Mouse (Mus musculus): Measurements from ENCODE around the gene Rab30. TPM values are rescaled to one million over a fixed set of nuclear protein-coding genes. Genes with fewer than 3 reads are reported as not detected.

The Rab30 gene
- total RNA-seq, 2 experiments from 2014 or later = 33.4 to 35.7 TPM

DNA sequence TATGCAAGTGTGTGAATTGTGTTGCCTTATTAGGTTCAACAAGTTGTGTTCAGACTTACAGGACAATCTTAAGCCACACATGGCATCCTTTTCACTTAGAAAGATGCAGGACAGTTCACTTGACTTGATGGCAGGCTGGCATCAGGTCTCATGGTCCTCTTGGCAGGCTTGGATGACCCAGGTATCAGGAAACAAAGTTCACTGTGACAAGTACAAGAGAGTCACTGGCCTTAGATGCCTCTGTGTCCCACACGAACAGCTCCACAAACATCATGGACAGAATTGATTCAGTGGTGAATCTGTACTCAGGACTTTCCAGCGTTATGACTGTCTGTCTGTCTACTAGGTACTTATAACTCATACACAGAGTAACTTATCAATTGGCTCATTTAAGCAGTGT, 93.0 kb downstream of the Rab30 start:
- intact Hi-C loops (cut with DNase I) = loop anchor here (10.0 kb wide), 2 partner anchors 90 to 170 kb away; partner anchors contain the start of genes Pcf11 and Rab30
- DNase-seq = no peak

DNA sequence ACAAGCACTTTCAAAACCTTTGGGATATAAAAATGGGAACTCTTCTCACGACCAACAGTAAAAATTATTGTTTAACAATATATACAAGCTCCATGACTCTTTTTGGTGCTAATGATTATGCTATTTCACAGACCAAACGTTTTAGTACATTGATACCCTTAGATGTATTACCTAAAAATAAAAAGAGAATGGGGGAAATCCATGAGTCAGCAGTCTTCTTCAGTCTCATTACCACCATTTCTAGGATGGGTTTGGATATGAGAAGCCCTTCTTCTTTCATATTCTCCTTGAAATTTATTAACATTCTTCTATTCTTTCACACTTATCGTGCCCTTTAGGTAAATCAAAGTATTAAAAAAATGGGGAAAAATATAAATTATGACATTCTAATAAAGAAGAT, 95.0 kb downstream of the Rab30 start:
- no peak for DNase-seq
- intact Hi-C loops (cut with DNase I) = loop anchor here (10.0 kb wide), 2 partner anchors 92 to 172 kb away; partner anchors contain the start of genes Pcf11 and Rab30

DNA sequence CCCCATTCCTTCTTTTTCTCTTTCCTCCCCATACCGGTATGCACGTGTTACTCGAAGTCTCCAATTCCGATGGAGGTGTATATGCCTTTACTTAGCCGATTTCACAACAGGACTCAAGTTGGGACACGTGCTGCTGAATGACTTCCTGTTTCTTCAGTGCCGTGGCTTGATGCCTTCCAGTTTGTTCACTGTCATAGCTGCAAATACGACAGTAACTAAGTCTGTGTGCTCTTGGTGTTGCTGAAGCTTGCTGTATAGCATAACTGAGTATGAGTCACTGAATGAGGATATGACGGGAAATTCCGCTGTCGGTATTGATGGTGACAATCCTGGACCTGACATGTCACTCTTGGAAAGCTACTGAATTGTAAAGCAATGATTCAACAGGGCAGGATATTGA, 95.8 kb downstream of the Rab30 start:
- DNase-seq = no peak
- intact Hi-C loops (cut with DNase I) = loop anchor here (10.0 kb wide), 2 partner anchors 92 to 172 kb away; partner anchors contain the start of genes Pcf11 and Rab30

DNA sequence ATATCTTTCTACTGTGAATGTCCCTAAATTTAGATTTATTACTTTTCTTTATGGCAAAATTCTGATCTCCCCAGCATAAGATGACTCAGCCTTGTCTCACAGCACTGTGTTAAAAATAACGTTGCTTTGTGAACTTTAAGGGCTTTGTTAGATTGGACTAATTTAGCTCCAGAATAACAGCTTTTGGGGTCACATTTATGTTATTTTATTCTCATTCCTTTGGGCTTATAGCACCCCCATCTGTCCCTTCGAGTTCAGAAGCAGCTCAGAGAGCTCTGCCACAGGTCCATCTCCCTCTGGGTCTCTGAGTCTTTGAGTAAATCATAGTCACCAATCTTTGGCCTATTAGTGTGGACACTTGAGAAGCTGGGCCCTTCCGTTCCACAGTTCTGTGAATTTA, 96.5 kb downstream of the Rab30 start:
- intact Hi-C loops (cut with DNase I) = loop anchor here (10.0 kb wide), 2 partner anchors 93 to 173 kb away; partner anchors contain the start of genes Pcf11 and Rab30

DNA sequence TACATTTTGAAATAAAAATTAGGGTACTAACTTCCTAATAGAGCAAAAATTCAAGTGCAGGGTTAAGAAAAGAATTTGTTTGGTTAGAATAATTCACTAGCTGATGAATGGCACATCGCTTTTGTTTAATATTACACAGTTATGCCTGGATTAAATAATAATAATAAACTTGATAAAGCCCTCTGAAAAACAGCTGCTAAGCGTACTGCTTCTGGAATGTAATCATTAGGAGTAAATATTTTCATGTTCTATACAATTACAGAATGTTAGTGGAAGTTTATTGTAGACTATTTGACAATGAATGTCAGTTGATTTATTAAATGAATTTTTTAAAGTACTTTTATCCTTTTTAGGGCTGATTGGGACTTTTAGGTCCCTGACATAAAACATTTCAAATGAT, 100.9 kb downstream of the Rab30 start:
- DNase-seq = no peak
- intact Hi-C loops (cut with DNase I) = no loop called here

More for the DNA sequence above, 96.5 kb downstream of the Rab30 start:
- no peak for DNase-seq

DNA sequence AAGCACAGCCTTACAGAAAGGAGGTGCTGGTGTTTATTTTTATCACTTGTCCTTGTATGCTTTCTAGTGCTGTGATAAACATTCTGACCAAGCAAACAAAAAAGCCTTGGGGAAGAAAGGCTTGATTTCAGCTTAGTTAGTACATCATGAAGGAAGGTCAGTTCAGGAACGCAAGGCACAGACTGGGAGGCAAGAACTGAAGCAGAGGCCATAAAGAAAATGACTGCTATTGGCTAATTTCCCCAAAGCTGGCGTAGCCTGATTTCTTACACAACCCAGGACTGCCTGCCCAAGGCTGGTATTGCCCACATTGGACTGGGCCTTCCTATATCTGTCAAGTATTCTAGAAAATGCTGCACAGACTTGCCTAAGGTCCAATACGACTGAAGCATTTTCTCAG, 106.8 kb downstream of the Rab30 start:
- intact Hi-C loops (cut with DNase I) = no loop called here

DNA sequence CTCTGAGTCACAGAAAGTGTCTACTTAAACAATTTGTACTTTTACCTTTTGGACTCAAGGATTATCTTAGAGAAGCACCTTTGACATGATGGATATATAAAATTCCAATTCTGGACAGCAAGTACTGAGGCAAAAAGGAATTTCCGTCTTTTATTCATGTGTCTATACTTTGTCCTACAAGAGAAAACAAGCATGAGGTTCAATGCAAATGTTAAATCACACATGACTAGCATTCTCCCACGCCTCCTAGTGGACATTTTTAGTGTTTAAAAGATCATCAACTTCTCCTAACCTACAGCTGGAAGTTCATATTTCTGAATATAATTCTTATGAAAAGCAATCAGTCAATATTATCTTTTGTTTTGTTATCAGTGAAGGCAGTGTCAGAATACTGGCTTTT, 125.1 kb downstream of the Rab30 start:
- no peak for DNase-seq
- intact Hi-C loops (cut with DNase I) = loop anchor here (5.0 to 10.0 kb wide), 4 partner anchors 124 to 762 kb away; partner anchors contain the start of genes Ankrd42 and Rab30

More for the DNA sequence above, 106.8 kb downstream of the Rab30 start:
- DNase-seq = no peak

DNA sequence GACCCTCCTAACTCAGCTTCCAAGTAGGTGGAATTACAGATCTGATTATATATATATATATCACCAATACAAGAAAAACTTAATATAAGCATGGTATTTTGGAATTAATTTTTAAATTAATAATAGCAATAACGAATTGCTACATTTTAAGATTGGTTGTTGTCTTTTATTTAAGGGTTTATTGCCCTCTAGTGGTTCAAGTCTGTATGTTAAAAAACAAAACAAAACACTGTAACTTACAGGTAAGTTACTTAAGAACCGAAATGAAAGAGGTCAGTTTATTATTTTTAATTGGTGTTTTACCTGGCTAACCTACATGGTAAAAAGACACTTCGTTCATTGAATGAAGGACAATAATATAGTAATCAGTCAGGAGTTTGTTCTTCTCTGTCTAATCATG, 128.8 kb downstream of the Rab30 start:
- DNase-seq = no peak
- intact Hi-C loops (cut with DNase I) = loop anchor here (2.0 kb wide), 1 partner anchor 203 kb away; no protein-coding TSS in a partner anchor

DNA sequence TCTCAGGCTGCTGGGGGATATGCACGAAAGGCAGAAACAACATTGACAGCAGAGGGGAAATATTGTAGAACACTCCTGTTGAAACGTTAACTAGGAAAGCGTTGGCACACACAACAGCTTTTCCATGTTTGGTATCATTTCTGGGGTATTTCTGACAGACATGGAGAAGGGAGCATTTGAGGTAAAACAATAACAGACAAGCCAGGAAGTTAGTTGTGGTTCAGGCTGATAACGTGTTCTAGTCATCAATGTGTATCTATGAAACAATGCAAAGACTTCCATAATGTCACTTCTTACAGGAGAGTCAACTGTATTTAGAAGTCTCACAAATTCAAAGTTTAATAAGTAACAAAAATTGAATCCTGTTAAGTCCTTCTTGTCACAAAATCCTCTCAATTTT, 130.2 kb downstream of the Rab30 start:
- intact Hi-C loops (cut with DNase I) = loop anchor here (2.0 kb wide), 1 partner anchor 205 kb away; no protein-coding TSS in a partner anchor
- DNase-seq = no peak

DNA sequence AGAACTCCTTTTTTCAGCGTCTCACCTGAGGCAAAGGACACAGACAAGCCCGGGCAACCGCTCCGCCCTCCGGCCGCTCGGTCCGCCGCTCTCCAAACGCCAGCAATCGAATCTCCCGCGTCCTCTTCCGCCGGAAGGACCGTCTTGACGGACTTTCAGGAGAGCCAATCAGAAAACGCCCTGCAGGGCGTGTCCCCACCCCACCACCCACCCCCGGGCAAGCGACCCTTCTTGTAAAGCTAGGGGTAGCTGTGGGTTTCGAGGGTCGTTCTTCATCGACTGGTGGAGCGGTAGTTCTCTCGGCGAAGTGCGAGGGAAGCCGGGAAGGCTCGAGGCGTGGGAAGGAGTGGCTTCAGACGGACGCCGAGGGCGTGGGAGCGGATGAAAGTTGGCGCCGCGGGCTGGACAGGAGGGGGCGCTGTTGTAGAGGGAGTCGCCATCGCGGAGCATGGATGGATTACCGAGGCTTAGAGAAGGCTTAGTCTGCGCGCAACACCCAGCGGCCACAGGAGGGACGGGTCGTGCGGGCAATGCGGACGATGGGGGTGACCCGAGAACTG, 132.8 kb downstream of the Rab30 start, which contains the start of the genes Ddias and Prcp:
TSS of gene Ddias (minus strand) at position 132 of the 560 bp plus-strand sequence.
TSS of gene Prcp (plus strand) at position 355 of the 560 bp plus-strand sequence.
- intact Hi-C loops (cut with DNase I) = no loop called here
- DNase-seq = peak; percentile 95

DNA sequence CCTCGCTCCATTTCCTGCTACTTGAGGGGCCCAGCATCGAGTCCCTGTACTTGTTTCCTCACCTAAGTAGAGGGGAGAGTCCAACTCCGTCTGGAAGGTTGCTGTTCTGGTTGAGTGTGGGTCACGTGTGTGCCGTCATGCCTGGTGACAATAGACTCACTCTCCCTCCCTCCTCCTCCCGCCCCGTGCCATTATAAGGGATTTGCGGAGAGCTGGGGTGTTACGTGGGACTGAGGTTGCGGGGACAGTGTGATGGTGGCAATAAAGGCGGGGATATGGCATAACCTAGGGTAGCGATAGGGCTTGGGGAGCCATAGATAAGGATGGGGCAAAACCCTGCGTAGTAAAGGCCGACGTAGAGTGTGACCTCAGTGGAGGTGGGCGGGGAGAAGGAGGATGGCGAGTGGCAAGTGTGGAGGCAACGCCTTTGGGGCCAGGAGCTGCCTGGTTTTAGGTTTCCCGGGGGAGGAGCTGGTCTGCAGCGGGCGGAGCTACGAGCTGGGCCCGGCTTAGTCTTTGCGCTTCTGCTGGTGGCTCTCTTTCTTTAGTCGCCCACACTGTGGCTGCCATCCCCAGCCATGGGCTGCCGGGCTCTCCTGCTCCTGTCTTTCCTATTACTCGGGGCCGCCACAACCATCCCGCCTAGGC, 133.5 kb downstream of the Rab30 start:
- intact Hi-C loops (cut with DNase I) = loop anchor here (5.0 kb wide), 2 partner anchors 87 to 222 kb away; no protein-coding TSS in a partner anchor
- DNase-seq = peak; percentile 91

DNA sequence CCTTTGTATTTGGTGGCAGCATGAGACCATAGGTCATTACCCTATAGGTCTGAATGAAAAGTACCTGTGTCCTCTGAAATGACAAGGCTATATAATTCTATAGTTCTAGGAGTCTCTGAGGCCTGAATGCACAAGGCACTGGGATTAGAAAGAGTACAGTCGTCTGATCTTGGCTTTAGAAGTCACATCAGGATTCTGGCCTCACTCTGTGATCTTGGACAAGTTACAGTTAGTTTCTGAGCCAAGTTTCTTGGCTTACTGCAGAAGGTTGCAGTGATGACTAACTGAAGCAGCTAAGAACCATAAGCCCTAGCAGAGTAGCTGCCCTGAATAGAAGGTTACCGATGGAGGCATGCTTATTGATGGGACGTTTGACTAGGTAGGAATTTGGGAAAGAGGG, 134.7 kb downstream of the Rab30 start:
- intact Hi-C loops (cut with DNase I) = loop anchor here (5.0 kb wide), 2 partner anchors 86 to 221 kb away; no protein-coding TSS in a partner anchor

DNA sequence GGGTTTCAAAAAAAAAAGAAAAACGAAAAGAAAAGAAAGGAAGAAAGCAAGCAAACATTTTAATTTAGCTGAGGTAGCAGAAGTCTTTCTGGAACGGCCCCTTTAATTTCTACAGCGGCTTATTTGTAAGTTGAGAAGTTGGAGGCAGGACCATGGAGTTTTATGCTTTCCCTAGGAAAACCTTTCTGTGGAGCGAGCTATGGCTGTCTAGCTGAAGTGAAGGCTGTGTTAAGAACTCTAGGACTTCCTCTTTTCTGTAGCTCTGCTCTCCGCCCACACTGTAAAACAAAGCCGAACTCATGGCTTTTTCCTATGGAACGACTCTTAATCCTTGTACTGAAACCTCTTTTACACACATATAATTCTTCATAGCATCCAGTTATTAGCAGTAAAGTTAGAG, 135.1 kb downstream of the Rab30 start:
- no peak for DNase-seq
- intact Hi-C loops (cut with DNase I) = loop anchor here (5.0 kb wide), 2 partner anchors 86 to 221 kb away; no protein-coding TSS in a partner anchor

More for the DNA sequence above, 134.7 kb downstream of the Rab30 start:
- no peak for DNase-seq

DNA sequence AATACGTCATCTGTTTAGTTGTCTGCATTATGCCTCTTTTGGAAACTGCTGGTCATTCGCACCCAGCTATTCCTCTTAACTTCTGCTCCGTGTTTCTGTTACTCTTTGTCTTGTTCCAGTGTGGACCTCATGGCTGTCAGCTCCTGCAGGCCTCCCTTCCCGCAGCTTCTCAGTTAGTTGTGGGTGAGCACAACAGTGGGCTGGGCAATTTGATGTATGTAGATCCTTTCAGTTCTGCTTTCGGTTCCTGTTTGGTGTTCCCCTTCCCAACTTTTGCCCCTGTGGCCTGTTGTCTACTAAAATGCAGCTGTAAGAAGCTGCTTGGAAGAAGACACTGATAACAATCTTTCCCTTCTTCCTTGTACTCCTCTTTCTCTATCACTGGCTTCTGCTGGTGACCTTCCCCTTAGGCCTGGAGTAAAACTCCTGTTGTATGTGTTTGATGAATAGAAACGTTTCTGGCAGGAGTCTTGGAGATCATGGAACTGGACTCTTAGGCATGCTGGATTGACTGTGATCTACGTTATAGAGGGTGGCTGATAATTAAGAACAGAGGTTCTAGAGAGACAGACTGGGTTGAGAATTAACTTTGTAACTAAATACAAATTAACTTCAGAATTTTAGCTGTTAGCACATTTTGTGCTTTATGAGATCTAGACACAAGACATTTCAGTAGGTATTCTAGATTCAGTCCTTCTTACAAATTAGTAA, 137.3 kb downstream of the Rab30 start:
- intact Hi-C loops (cut with DNase I) = loop anchor here (5.0 kb wide), 2 partner anchors 84 to 219 kb away; no protein-coding TSS in a partner anchor

DNA sequence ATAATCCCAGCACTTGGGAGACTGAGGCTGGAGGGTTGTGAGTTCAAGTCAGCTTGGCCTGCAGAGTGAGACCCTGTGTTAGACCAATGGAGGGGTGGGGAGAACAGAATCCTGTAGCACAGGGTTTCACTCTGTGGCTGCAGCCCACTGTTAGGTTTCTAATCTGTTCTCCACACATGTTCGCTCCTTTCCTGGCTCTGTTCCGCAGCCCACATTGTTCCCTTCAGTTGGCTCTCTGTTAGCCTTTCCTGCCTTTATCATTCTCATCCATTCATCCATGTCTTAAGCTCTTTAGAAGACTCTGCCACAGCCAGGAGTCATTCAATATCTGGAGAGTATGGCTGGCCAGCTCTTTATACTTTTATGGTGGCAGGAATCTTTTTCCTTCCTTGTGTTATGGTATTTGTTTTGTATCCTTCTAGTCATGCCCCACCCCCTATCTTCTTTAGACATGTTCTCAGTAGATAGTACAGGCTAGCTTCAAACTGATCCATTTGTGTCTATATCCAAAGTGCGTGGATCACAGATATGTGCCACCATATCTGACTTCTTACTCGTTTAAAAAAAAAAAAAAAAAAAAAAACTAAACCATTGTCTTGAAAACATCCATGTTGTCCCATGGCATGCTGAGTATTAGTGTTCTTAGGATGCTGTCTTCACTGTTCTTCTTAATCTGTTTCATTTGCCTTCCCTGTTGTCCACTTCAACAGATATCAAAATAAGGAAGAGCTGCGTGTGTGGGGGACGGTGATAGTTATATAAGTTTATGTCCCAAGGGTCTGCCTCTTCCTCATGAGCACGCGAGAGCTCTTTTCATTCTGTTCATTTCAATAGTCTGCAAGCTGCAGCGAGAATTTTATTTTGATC, 142.7 kb downstream of the Rab30 start:
- intact Hi-C loops (cut with DNase I) = no loop called here
- no peak for DNase-seq

More for the DNA sequence above, 137.3 kb downstream of the Rab30 start:
- no peak for DNase-seq

DNA sequence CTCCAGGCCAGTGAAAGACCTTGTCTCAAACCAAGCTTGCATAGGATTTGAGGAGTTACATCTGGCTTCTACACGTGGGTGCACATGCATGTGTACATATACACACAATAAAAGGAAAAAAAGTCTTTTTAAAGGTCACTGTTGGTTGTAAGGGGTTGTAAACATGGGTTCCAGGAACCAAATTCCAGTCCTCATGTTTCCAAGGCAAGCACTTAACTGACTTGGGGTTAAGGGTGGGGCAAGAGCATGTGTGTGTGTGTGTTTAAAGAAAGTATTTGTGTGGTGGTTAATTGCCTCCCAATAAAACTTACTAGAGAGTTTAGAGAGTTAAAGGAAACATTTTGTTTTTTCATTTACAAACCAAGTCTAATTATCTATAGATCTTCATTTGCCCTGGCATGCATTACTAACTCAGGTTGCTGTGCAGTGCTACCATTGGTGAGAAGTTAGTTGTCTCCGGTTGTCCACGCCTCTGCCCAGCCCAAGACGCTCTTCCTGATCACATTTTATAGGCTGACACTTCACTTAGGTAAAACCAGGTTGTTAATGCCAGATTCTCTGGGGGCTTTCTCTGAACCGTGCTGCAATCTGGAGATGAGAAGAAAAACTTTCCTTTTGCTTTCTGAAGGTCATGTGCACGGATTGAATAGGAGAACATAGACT, 143.7 kb downstream of the Rab30 start:
- intact Hi-C loops (cut with DNase I) = no loop called here
- DNase-seq = no peak

DNA sequence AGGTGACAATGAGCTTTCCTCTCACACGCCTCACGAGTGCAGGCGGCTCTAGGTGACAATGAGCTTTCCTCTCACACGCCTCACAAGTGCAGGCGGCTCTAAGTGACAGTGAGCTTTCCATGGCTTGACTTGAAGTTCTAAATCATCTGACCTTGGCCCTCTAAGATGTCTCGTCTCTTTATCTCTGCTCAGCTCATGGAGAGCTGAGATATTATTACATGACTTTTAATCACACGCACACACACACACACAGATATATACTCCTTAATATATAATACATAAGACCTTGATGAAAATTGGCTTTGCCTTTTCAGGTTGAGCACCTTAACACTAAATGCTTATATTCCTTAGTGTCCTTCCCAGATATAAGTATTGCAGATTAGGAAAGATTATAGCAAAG, 145.4 kb downstream of the Rab30 start:
- DNase-seq = no peak
- intact Hi-C loops (cut with DNase I) = no loop called here

DNA sequence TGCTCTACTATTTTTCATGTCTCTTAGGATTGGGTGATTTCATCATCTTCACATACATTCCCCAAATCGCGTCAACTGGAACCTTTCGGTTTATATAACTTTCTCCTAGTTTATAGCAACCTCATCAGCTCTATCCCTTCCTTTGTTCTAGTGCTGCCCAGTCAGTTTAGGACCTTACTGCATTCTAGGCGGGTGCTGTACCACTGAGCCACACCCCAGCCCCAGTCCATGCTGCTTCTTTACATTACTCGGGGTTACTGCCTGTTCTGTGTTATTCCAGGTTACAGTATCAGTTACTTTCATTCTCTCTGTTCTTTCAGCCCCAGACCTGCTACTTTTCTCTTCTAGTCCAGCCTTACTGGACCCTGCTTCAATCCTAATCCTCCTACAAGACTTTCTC, 145.8 kb downstream of the Rab30 start:
- no peak for DNase-seq
- intact Hi-C loops (cut with DNase I) = no loop called here

DNA sequence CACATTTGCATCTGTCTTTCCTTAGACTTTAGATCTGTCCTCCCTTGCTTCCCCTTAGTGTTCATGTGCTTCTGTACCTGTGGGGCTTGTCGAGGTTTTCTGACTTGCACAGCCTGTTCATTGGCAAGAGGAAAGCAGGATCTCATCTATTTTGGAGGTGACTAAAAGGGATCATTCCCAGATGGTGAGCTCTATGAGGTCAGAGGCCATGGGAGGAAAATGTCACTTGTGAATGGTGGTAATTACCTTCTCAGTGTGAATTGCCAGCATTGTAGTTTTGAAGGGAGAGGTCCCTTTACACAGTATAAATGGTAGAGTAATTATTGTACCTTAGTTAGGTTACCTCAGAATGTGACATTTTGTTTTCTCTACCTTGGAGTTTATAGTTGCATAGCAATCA, 148.8 kb downstream of the Rab30 start:
- intact Hi-C loops (cut with DNase I) = no loop called here

More for the DNA sequence above, 148.8 kb downstream of the Rab30 start:
- no peak for DNase-seq
